Mouse (Mus musculus) liver, adult 2 months (tissue): ENCODE measurements at regions not wholly inside any gene's neighbourhood (a gene's known extent, or its start where the extent isn't known, plus 50 kb on each side); places are given as distances from the start of the nearest gene placed in this dataset.

Experiments used
- CTCF ChIP-seq: fragments of 200-500 bp; IDR thresholded peaks from 2 replicates; pipeline ENCODE4 v1.5.1; 2011; ENCODE audit warnings: low read depth, low read length, control low read depth
- POLR2A ChIP-seq: fragments of 200-500 bp; IDR thresholded peaks from 2 replicates; pipeline ENCODE4 v1.6.1; 2011; ENCODE audit warnings: low read length, control low read depth; ENCODE audit not compliant: insufficient read depth; ENCODE audit errors: extremely low read depth

- no peak for TF ChIP-seq POLR2A
- TF ChIP-seq CTCF: no peak
Observed at GRCm38 (mm10) chr13:5779410-5779809, 81.9 kb upstream of the Klf6 start.
